Mouse (Mus musculus) megakaryocyte, embryonic 14.5 days (primary cell): ENCODE measurements around the gene Proca1.

Experiments
- FLI1 ChIP-seq: IDR thresholded peaks from 2 replicates; pipeline ENCODE4 v1.6.1; 2012; ENCODE audit warnings: low read length, inconsistent platforms, mixed read lengths
- GATA1 ChIP-seq: IDR thresholded peaks from 3 replicates; pipeline ENCODE4 v1.6.1; 2012; ENCODE audit warnings: mixed read lengths, low read length, inconsistent platforms, borderline replicate concordance

GRCm38 (mm10) chr11:78172748-78173383 is 20.3 kb upstream of the Proca1 start:
- TF ChIP-seq GATA1 (no peak), FLI1 (no peak)
